Mouse (Mus musculus) CD8-positive naive resting alpha-beta T cell, adult 2 months (primary cell): ENCODE measurements around the gene Irf7.

Source experiments
- DNase-seq, 2 experiments: peaks; one replicate each; pipeline ENCODE4 v3.0.0; 2022; ENCODE audit warnings: low read depth in 2 of 2, low spot score in 2 of 2

The Irf7 gene

GRCm38 (mm10) chr7:141265739-141266561 is at the start of gene Irf7:
TSS of gene Irf7 (minus strand) at chr7:141266481.
- peak; percentile 82 to 88 for DNase-seq

DNA sequence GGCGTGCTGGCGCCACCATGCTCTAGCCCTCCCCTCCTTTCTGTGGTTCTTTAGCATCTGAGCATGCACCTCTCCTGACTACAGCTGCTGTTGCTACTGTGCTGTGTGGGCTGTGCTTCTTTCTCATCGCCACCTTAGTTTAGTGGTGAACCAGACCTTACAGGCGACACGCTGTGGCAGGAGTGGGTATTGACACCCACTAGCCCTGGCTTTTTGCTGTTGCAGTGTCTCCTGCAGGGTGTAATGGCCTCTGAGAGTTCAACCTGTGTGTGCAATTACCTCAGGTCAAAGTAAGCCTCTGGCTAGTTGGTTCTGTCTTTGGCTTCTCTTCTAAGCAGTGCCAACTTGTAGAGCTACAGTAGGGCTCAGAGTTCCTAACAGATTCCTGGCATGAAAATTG is 49.7 kb upstream of the Irf7 start:
- DNase-seq: peak; percentile 56 to 75

- DNase-seq: no peak
Observed at GRCm38 (mm10) chr7:141315076-141315475, 48.8 kb upstream of the Irf7 start.

DNA sequence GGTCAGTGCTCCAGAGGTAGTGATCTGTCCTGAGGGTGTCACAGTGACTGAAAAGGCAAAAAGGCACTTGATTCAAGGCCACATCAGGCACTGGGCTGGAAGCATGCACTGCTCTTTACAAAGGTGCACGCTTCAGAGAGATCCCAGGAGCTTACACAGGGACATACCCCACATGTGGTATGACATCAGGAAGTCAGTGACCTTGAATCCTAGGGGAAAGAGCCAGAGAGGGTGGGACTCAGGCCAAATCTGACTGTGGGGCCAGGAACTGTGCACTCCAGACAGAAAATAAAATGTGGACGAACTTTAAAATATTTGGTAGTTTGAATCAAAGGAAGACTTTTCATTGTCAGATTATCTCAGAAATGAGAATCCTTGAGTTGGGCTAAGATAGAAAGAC is 48.1 kb upstream of the Irf7 start:
- DNase-seq: no peak

DNA sequence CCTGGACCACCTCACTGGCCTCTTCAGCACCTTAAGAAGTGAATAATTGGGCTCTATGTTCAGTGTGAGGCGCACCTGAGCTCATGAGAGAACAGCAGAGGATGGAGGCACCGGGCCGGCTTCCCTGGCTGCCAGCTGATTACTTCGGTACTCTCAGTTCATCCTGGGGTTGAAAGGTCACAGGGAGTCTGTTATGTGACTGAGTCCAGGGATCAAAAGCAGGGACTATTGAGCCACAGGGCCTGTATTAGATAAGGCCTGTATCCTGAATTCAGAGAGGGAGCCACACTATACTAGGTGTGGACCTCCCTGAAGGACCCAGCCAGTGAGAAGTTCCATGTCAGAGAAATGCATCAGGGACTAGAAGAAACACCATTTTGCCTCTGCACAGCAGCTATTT is 38.3 kb upstream of the Irf7 start:
- no peak for DNase-seq

- DNase-seq: peak; percentile 32 to 46
Observed at GRCm38 (mm10) chr7:141302702-141303268, 36.5 kb upstream of the Irf7 start.

DNA sequence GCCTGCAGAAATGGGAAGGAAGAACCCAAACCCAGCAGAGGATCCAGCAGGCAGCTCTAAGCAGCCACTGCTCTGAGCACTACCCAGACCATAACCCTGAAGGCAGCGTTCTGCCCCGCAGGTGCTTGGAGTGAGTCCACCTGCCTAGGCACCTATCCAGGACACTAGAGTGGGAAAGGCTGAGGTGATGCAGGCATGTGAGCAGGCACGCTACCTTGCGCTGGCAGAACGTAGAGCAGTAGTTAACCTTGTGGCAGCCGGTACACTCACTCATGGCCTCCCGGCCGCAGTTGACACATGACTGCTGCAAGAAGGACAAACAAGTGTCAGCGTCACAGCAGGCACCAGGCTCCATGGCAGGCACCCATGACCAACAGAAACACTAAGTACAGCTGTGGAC is 35.1 kb upstream of the Irf7 start:
- DNase-seq: no peak

DNA sequence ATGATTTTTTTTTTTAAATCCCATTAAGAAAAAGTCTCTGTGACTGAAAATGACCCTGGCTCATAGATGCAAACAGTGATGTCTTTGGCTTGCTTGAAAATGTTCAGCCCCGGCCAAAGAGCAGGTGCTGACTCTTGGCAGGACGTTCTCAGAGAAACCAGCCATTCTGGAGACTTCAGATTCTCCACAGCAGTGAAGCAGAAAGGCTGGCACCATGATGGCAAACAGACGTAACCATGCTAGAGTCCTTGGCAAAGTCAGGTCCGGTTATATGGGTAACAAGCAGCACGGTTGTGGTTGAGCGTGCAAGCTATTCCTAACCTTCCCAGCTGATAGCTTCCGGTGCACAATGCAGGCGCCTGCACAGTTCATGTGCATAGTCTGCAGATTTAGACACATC is 32.9 kb upstream of the Irf7 start:
- DNase-seq: no peak

GRCm38 (mm10) chr7:141297926-141298650 is 31.8 kb upstream of the Irf7 start:
- no peak for DNase-seq

DNA sequence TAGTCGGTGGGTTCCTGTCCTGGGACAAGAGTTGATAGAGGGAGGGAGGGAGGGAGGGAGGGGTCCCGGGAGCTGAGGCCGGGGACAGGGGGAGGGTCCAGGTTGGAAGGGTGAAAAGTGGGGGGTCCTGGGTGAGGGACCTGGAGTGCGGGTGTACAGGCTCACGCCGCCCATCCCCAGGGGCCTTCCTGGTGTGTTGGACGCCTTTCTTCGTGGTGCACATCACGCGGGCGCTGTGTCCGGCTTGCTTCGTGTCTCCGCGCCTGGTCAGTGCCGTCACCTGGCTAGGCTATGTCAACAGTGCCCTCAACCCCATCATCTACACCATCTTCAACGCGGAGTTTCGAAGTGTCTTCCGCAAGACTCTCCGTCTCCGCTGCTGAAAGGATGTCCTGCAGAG is 28.2 kb upstream of the Irf7 start:
- DNase-seq: no peak

GRCm38 (mm10) chr7:141293852-141294471 is 27.7 kb upstream of the Irf7 start:
- no peak for DNase-seq

DNA sequence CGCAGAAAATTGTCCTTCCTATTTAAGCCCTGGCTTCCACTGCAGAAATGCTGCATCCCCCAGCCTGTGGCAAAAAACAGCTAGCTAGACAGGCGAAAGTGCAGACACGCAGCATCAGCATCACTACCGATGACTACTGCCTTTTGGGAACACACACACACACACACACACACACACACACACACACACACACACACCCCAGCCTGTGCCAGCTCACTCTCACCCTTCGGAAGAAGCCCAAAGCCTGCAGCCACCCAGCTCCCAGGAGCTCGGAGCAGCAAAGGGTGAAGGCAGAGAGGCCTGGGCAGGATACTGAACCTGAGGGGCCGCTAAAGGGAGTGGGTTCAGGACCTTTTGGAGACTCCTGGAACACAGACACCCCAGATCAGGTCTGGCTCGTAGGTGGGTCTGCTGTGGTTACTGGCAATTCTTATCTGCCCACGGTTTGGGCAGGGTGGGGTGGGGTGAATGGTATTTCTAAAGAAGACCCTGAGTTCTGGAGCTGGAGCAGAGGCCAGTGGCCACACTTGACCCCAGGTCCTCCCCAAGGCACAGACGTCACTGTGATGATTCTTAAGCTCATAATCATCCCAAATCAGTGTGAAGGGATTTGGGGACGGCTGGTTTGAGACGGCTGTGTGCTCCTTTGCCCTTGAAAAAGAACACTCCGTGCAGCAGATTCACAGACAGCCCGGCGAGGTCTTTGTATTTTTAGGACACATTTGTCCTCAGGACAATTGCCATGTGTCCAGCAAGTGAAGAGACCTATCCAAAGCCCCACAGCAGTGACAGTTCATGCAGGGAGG is 26.5 kb upstream of the Irf7 start:
- DNase-seq: no peak

DNA sequence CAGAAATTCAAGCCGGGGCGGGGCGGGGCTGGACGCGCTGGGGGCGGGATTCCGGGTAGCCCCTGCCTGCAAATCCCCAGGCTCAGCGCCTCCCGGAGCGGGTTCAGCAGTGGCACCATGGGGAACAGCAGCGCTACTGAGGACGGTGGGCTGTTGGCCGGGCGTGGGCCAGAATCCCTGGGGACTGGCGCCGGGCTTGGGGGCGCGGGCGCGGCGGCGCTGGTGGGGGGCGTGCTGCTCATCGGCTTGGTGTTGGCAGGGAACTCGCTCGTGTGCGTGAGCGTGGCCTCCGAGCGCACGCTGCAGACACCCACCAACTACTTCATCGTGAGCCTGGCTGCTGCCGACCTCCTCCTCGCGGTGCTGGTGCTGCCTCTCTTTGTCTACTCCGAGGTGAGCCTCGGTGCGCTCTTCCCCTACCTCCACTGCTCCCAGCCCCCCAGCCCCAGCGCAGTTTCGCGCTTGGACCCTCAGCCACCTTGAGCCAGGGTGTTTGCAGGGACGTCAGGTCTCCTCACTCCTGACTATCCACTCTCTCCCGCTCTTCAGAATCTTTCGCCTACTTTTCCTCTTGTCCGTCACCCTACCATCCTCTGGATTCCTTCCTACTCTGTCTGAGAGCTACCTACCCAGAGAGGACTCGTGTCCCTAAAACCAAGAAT is 25.8 kb upstream of the Irf7 start, which contains the start of gene Drd4:
TSS of gene Drd4 (plus strand) at position 86 of the 662 bp plus-strand sequence.
- no peak for DNase-seq

GRCm38 (mm10) chr7:141288042-141288441 is 21.8 kb upstream of the Irf7 start:
- no peak for DNase-seq

- no peak for DNase-seq
Observed at GRCm38 (mm10) chr7:141282756-141283155, 16.5 kb upstream of the Irf7 start.

GRCm38 (mm10) chr7:141281442-141281841 is 15.2 kb upstream of the Irf7 start:
- no peak for DNase-seq

DNA sequence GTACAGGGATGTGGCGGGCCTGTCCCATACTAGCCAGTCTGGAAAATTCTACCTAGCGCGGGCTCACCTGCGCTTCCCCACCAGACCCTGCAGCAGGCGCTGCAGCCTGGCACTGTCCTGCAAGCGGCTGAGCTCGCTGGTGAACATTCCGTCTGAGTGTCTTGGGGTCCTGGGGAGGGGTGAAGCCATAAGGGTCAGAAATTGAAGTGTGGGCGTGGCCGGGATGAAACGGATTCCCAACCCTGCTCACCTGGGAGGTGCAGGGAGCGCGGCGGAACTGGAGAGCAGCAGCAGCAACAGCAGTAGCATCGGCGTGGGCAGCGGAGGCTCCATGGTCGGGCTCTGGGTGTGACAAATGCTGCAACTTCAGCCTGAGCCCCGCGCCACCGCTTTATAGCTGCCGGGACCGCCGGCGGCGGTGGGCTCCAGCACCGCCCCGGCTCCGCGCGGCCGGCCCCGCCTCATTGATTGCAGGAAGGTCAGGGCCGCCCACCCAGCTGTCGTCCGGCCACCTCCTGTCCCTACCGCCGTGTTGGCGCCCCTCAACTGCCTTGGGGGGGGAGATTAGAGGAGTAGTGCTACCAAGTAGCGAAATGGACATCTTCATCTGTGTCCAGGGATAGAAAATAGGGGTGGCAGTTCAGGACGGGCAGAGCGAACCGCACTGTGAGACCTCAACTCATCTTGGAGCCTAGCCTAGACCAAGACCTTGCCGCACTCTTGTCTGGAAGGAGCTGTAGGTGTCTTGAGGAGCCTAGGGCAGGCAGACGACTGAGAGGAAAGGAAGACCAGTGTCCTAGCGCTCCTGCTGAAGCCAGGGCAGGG is 12.7 kb upstream of the Irf7 start, which contains the start of gene Sct:
TSS of gene Sct (minus strand) at position 368 of the 825 bp plus-strand sequence.
- DNase-seq: peak in 1 of 2 experiments; percentile 20

DNA sequence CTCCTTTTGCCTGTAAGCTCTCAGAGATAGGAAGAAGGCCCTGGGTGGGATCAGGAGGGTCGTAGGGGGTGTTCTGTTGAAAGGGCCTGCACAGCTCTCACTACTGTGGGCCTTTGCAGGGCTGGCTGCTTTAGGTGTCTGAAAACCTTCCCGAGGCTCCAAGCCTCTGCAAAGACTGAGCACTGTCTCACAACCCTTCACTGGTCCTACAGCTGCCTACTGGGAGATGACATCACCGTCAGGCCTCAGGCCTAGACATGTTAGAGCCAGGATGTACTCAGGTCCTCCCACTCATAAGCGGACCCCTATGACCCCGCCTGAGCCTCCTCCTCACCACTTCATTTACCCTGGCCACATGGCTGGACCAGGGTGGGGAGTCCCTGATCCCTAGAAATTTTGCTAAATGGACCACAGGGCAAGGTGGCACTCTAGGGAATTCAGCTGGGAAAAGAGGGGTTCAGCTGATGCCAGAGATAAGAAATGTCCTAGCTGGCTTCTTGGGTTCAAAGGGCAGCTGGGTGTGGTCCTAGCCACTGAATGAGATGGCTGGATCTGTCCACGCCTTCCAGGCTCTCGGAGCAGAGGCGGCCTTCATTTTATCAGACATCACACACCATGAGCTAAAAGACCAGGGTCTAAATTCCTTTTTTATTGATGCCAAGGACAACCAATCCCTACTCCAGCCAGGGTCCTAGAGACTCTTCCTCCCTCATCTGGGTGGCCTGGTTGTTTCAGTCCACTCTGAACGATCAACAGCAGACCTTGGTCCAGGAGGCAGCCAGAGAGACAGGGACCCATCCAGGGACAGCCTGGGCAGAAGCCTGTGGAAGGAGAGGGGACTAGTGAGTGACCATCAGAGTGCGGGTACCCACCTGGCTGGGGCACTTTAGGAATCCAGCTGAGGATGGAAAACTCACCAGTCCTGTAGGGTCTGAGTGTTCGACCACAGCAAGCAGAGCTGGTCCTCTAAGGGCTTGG is 11.7 kb upstream of the Irf7 start:
- no peak for DNase-seq
